In genomic region chr9:63881261-63881563, GRCm38 (mm10) we compare ENCODE assay signal across 11 mouse cellular contexts.
A peak's percentile ranks its signal among the peaks of the same experiment; 100 is the strongest.
DNase-seq lines count a peak whose midpoint lies in the region; ATAC-seq and TF ChIP-seq lines count a peak whose summit lies in the region.
"Had no signal": no experiment of that assay in that cellular context is flagged by ENCODE, and none has a peak within 500 bp of the region (broad histone marks: within the 10 kb centered on the region; RNA-seq: fewer than 3 reads in every experiment).

No protein-coding gene starts in this region.

- no peak for ATAC-seq in heart, embryonic 14.5 days (ENCODE audit: insufficient number of reproducible peaks, insufficient read depth, low FRiP score, low read depth)
- no peak for ATAC-seq in heart, embryonic 11.5 days (replicated peaks; ENCODE audit: insufficient number of reproducible peaks, low FRiP score, low TSS enrichment)
- ATAC-seq in hindbrain, postnatal 0 days: no peak
- no peak for ATAC-seq in neural tube, embryonic 15.5 days (ENCODE audit: low FRiP score)
- no peak for ATAC-seq in intestine, embryonic 16.5 days

- no peak overlapping the region for H3K9ac ChIP-seq in heart, embryonic 14.5 days (ENCODE audit: low read length)
- no peak overlapping the region for H3K9ac ChIP-seq in heart, embryonic 11.5 days (ENCODE audit: low read depth, low read length)
- no peak overlapping the region for H3K9ac ChIP-seq in hindbrain, postnatal 0 days (replicated peaks; ENCODE audit: low read length)
- H3K9ac ChIP-seq in neural tube, embryonic 15.5 days (replicated peaks): no peak overlapping the region
- H3K9ac ChIP-seq in intestine, embryonic 16.5 days (ENCODE audit: low read depth, low read length): no peak overlapping the region

- TF ChIP-seq CTCF in hindbrain, postnatal 0 days (IDR thresholded peaks at IDR 0.05; ENCODE audit: low read depth): no peak

- H3K27me3 ChIP-seq in heart, embryonic 14.5 days (ENCODE audit: control insufficient read depth, insufficient read depth, low read length): no peaks in the 10 kb centered on the region
- H3K27me3 ChIP-seq in heart, embryonic 11.5 days (ENCODE audit: control insufficient read depth, insufficient read depth, low read length): no peaks in the 10 kb centered on the region
- no peaks in the 10 kb centered on the region for H3K27me3 ChIP-seq in hindbrain, postnatal 0 days (ENCODE audit: insufficient read depth, low read length)
- H3K27me3 ChIP-seq in neural tube, embryonic 15.5 days (replicated peaks): peaks cover 3% of the 10 kb centered on the region; the same call in 1 of the 2 replicates
- no peaks in the 10 kb centered on the region for H3K27me3 ChIP-seq in intestine, embryonic 16.5 days (replicated peaks; ENCODE audit: control insufficient read depth, insufficient read depth, low read length)

- H3K4me1 ChIP-seq in heart, embryonic 14.5 days (ENCODE audit: control insufficient read depth in 2 of 2, insufficient read depth in 2 of 2, low read length in 2 of 2): peaks cover 29 to 46% of the 10 kb centered on the region in 2 experiments
- peaks cover 15% of the 10 kb centered on the region for H3K4me1 ChIP-seq in heart, embryonic 11.5 days (ENCODE audit: control insufficient read depth, insufficient read depth, low read length)
- peaks cover 8% of the 10 kb centered on the region for H3K4me1 ChIP-seq in hindbrain, postnatal 0 days (ENCODE audit: insufficient read depth, low read length)
- H3K4me1 ChIP-seq in neural tube, embryonic 15.5 days: peaks cover 57% of the 10 kb centered on the region
- H3K4me1 ChIP-seq in intestine, embryonic 16.5 days (ENCODE audit: control insufficient read depth, insufficient read depth, low read length): 0 out of 2 replicates have a peak, but pooled peaks cover 4% of the 10 kb centered on the region

- WGBS in heart, embryonic 14.5 days: 58% methylated on average over 4 of the region's 4 CpGs
- 53% methylated on average over 4 of the region's 4 CpGs for WGBS in heart, embryonic 11.5 days (ENCODE audit: insufficient replicate concordance)
- 32% methylated on average over 4 of the region's 4 CpGs for whole genome bisulfite sequencing in hindbrain, postnatal 0 days
- 22% methylated on average over 4 of the region's 4 CpGs for WGBS in neural tube, embryonic 15.5 days
- 65% methylated on average over 4 of the region's 4 CpGs for WGBS in intestine, embryonic 16.5 days

- H3K4me2 ChIP-seq in heart, embryonic 14.5 days (ENCODE audit: low read length): peak overlapping the region; percentile 52; the same call in 1 of the 2 replicates
- no peak overlapping the region for H3K4me2 ChIP-seq in heart, embryonic 11.5 days
- peak overlapping the region; percentile 52 for H3K4me2 ChIP-seq in hindbrain, postnatal 0 days (ENCODE audit: low read depth, low read length)
- peak overlapping the region; percentile 54 for H3K4me2 ChIP-seq in neural tube, embryonic 15.5 days
- no peak overlapping the region for H3K4me2 ChIP-seq in intestine, embryonic 16.5 days (ENCODE audit: low read depth, low read length)

- H3K36me3 ChIP-seq in heart, embryonic 14.5 days (ENCODE audit: control insufficient read depth, insufficient read depth, low read length): no peaks in the 10 kb centered on the region
- H3K36me3 ChIP-seq in heart, embryonic 11.5 days (ENCODE audit: control insufficient read depth, insufficient read depth, low read length): no peaks in the 10 kb centered on the region
- no peaks in the 10 kb centered on the region for H3K36me3 ChIP-seq in hindbrain, postnatal 0 days (ENCODE audit: insufficient read depth, low read length)
- no peaks in the 10 kb centered on the region for H3K36me3 ChIP-seq in neural tube, embryonic 15.5 days
- no peaks in the 10 kb centered on the region for H3K36me3 ChIP-seq in intestine, embryonic 16.5 days (ENCODE audit: control insufficient read depth, insufficient read depth, low read length)

- peak; percentile 40 for DNase-seq in right cerebral cortex, postnatal 4 days
- DNase-seq in right cerebral cortex, postnatal 25 days: no peak
- DNase-seq in hindbrain, postnatal 0 days (ENCODE audit: low spot score): peak; percentile 37
- DNase-seq in frontal cortex, postnatal 25 days (ENCODE audit: low spot score in 2 of 2): no peak
- DNase-seq: gastrocnemius, adult 2 months; retina, postnatal 1 day; thymus, adult 18-20 months had no signal

- H3K27ac ChIP-seq in heart, embryonic 14.5 days (replicated peaks in 1 of 2; ENCODE audit: control insufficient read depth in 1 of 2, insufficient read depth in 1 of 2, low read depth in 2 of 2, low read length in 2 of 2): no peak overlapping the region
- H3K27ac ChIP-seq in heart, embryonic 11.5 days (ENCODE audit: low read depth, low read length): no peak overlapping the region
- H3K27ac ChIP-seq in hindbrain, postnatal 0 days: no peak overlapping the region
- peak overlapping the region; percentile 78 for H3K27ac ChIP-seq in neural tube, embryonic 15.5 days (replicated peaks)
- no peak overlapping the region for H3K27ac ChIP-seq in intestine, embryonic 16.5 days (ENCODE audit: low read length)
- H3K27ac ChIP-seq: gastrocnemius, adult 2 months had no signal

- H3K4me3 ChIP-seq in heart, embryonic 14.5 days (ENCODE audit: control insufficient read depth in 1 of 2, insufficient read depth in 1 of 2, low read depth in 1 of 2, low read length in 2 of 2): no peak overlapping the region
- H3K4me3 ChIP-seq in heart, embryonic 11.5 days (ENCODE audit: low read depth, low read length): no peak overlapping the region
- peak overlapping the region; percentile 23; the same call in 1 of the 2 replicates for H3K4me3 ChIP-seq in hindbrain, postnatal 0 days (ENCODE audit: low read length)
- H3K4me3 ChIP-seq in neural tube, embryonic 15.5 days (replicated peaks): 0 out of 2 replicates have a peak overlapping the region, but pooled peaks have one; percentile 13
- H3K4me3 ChIP-seq in intestine, embryonic 16.5 days (ENCODE audit: low read length): no peak overlapping the region

- H3K9me3 ChIP-seq in heart, embryonic 14.5 days (ENCODE audit: control insufficient read depth, low read length): no peaks in the 10 kb centered on the region
- H3K9me3 ChIP-seq in heart, embryonic 11.5 days (replicated peaks; ENCODE audit: control insufficient read depth, low read length): no peaks in the 10 kb centered on the region
- 0 out of 2 replicates have a peak, but pooled peaks cover 2% of the 10 kb centered on the region for H3K9me3 ChIP-seq in hindbrain, postnatal 0 days (ENCODE audit: low read length)
- H3K9me3 ChIP-seq in neural tube, embryonic 15.5 days (replicated peaks): no peaks in the 10 kb centered on the region
- H3K9me3 ChIP-seq in intestine, embryonic 16.5 days (ENCODE audit: control insufficient read depth, low read length): no peaks in the 10 kb centered on the region

Comparison
In these comparisons a context has a peak if more than half of its experiments do, and no peak if none do; other contexts are left out.
1. H3K4me2 ChIP-seq: peak in heart, embryonic 14.5 days (single experiment), hindbrain, postnatal 0 days (single experiment) and neural tube, embryonic 15.5 days (single experiment); none in heart, embryonic 11.5 days (single experiment) and intestine, embryonic 16.5 days (single experiment).
2. DNase-seq: peak in right cerebral cortex, postnatal 4 days (single experiment) and hindbrain, postnatal 0 days (single experiment); none in right cerebral cortex, postnatal 25 days (single experiment) and frontal cortex, postnatal 25 days (0 of 2).
3. H3K4me3 ChIP-seq: peak in hindbrain, postnatal 0 days (single experiment) and neural tube, embryonic 15.5 days (single experiment); none in heart, embryonic 14.5 days (0 of 2), heart, embryonic 11.5 days (single experiment) and intestine, embryonic 16.5 days (single experiment).